Mouse (Mus musculus) brain, embryonic 18.5 days (tissue): ENCODE measurements at regions not wholly inside any gene's neighbourhood (a gene's known extent, or its start where the extent isn't known, plus 50 kb on each side); places are given as distances from the start of the nearest gene placed in this dataset.

Experiments used
- DNase-seq: peaks from one replicate; pipeline ENCODE4 v3.0.0-alpha.2; 2012; ENCODE audit warnings: low read depth, low spot score

DNA sequence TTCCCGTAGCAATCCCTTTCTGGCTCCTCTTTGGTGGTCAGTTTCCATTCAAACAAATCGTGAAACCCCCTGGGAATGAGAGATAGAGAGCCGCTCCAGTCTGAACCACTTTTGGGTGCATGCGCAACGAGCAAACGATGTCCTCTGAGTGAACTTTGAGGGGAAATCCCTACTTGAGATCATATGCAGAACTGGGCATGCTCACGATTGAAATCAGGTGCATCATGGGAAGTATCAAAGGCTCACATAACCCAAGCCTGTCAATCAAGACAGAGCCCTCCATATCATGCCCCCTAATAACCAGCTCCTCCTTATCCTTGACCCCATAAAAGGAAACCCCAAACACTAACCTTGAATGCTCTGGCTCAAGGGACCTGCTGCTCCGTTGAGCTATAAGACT, 59.1 kb upstream of the Dio3 start:
- DNase-seq = no peak

DNA sequence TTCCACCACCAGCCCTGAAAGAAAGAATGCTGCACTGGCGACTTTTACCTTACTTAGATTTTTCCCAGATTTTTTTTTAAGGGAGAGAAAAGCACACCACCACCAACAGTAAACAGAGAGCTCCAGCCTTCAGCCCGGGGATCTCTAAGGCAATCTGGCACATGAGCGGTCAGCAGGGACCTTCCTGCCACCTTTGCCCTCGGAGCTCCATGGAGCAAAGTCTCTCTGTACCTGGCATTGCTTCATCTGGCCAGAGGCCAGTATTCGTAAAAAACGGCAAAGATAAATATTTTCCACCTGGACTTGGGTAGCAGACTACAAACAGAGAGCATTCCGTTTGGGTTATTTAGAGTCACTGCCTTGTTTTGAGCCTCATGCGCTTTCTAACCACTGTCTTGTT, 58.4 kb upstream of the Dio3 start:
- no peak for DNase-seq

DNA sequence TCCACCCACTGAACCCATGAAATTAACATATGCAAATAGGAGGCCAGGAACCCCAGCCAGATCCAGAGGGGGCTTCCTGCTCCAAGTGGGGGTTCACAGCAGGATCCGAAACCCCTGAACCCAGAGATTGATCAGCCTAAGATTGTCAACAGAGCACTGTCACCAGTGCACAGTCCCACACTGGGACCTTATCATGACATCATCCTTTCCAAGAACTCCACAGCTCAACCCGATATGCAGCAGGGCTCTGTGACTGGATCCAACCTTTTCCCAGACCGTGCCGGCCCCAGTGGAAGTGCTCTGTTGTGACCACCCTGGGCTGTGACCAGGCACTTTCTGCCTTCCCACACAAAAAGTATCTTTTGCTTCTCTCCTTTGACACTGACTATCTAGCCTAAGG, 57.7 kb upstream of the Dio3 start:
- DNase-seq = no peak

- no peak for DNase-seq
Observed at GRCm38 (mm10) chr12:110221679-110222078, 57.2 kb upstream of the Dio3 start.

DNA sequence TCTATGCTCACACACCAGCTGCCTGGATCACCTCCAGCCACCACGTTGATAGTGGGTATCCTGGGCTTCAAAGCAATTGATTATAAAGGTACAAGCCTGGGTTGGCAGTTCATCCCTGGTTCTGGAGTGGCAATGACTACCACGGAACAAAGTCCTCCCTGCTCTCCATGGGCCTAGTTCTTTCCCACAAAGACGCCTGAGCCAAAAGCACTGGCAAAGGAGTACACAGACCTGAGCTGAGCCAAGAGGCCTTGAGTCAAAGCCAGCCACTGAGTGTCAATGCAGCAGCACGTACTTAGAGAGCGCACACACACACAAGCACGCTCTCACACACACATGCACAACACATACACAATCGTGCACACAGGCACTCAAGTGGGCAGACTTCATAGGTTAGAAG, 54.6 kb upstream of the Dio3 start:
- no peak for DNase-seq

DNA sequence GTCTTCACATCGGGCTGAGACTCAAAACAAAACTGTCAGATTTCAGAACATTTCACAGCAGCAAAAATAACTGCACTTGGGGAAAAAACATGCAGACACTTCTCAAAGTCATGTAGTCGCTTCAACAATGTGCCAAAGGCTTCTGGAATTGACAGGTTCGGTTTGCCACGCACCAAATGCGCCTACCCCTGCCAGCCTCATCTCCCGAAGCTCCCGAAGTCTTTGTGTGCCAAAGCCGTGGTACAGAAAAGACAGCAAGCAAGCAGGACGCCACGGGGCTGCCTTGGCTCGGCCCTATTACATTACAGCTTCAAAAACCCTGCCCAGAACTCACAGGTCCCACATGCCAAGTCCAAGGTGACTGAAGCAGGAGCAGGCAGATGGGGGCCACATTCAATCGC, 50.9 kb upstream of the Dio3 start:
- DNase-seq = peak; percentile 20
